Mouse (Mus musculus): ENCODE results near the gene Zwilch. TPM values are rescaled to one million over a fixed set of nuclear protein-coding genes. Genes with fewer than 3 reads are reported as not detected.
"Not testable (repeated sequence)": the region's sequence is repeated elsewhere in the genome, so short reads cannot be mapped to it uniquely, and the experiment has no call there.

Gene Zwilch
- polyA plus RNA-seq, 1 experiment from 2014 or later, result 24.3 TPM

DNA sequence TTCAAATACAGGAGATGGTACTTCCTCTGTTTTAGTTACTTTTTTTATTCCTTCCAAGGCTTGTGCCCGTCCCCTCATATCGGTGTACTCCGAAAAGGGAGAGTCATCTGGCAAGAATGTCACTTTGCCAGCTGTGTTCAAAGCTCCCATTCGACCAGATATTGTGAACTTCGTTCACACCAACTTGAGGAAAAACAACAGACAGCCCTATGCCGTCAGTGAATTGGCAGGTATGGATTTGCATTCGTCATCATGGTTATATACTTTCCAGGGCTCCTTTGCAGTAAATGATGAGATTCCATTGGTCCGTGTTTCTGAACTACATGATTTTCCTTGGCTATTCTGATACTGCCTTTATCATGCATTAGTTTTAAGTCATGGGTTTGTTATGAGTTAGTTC, 1.9 kb upstream of the Zwilch start:
- no peak for ATAC-seq (replicated peaks; ENCODE audit: insufficient number of reproducible peaks, low FRiP score, low TSS enrichment)
- H3K4me2 ChIP-seq, result peak overlapping the region; percentile 81
- no peaks in the 10 kb centered on the region for H3K9me3 ChIP-seq (replicated peaks; ENCODE audit: control insufficient read depth, low read length)
- H3K4me1 ChIP-seq (ENCODE audit: control insufficient read depth, insufficient read depth, low read length), result peaks cover 9% of the 10 kb centered on the region
- H3K36me3 ChIP-seq (ENCODE audit: control insufficient read depth, insufficient read depth, low read length), result peaks cover 30% of the 10 kb centered on the region
- H3K27ac ChIP-seq (ENCODE audit: low read depth, low read length), result no peak overlapping the region
- peak overlapping the region; percentile 43; the same call in 1 of the 2 replicates for H3K9ac ChIP-seq (ENCODE audit: low read depth, low read length)
- no peaks in the 10 kb centered on the region for H3K27me3 ChIP-seq (ENCODE audit: control insufficient read depth, insufficient read depth, low read length)
- H3K4me3 ChIP-seq (ENCODE audit: low read depth, low read length), result peak overlapping the region; percentile 93
- WGBS (ENCODE audit: insufficient replicate concordance), result 56% methylated on average over 8 of the region's 8 CpGs

DNA sequence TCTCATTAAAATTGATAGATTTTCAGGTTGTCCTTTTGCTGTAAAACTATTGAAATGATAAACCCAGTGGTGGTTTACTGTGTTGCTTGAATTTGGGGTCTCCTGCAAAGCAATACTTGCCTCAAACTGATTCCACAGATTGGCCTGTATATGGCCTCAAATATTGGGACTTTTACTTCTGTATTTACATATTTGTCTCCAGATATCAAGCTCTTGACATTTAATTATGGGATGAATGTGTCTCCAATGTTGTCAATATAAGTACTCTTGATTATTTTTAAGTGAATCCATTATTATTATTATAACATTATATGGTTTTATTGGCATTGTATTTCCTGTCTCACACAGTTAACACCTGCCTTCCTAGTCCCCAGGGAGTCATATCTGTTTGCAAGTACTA, 1.4 kb upstream of the Zwilch start:
- H3K4me1 ChIP-seq (ENCODE audit: control insufficient read depth, insufficient read depth, low read length), result peaks cover 6% of the 10 kb centered on the region; the same call in 1 of the 2 replicates
- no peaks in the 10 kb centered on the region for H3K27me3 ChIP-seq (ENCODE audit: control insufficient read depth, insufficient read depth, low read length)
- H3K36me3 ChIP-seq (ENCODE audit: control insufficient read depth, insufficient read depth, low read length), result peaks cover 30% of the 10 kb centered on the region
- peak overlapping the region; percentile 93 for H3K4me3 ChIP-seq (ENCODE audit: low read depth, low read length)
- no peak overlapping the region for H3K27ac ChIP-seq (ENCODE audit: low read depth, low read length)
- H3K9ac ChIP-seq (ENCODE audit: low read depth, low read length), result peak overlapping the region; percentile 98
- no peak for ATAC-seq (replicated peaks; ENCODE audit: insufficient number of reproducible peaks, low FRiP score, low TSS enrichment)
- peak overlapping the region; percentile 81 for H3K4me2 ChIP-seq
- H3K9me3 ChIP-seq (replicated peaks; ENCODE audit: control insufficient read depth, low read length), result no peaks in the 10 kb centered on the region

DNA sequence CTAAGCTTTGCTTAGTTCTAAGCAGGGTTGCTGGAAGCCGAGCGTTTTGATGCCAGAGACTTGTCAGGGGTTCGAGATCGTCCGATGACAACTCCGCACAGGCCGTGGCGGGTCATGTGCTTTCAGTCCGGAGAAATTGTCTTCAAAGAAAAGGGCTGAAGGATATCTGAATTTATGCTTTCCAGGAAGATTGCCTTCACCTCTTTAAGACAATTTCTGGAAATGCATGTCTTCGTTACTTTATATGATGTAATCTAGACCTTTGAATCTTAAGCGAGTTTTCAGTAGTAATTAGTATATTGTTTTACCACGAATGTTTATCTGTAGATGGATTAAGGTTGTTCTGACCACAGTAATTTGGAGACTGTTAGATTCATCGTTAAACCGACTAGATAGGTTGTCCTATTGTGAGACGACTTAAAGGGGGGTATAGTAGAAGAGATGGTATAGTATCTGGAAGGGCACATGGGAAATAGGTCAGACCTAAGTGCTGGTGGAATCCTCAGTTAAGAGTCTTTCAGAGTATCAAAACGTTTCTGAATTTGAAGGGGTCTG, 839 bp upstream of the Zwilch start:
- Histone ChIP-seq H3K36me3 (ENCODE audit: control insufficient read depth, insufficient read depth, low read length) (peaks cover 30% of the 10 kb centered on the region), H3K27ac (ENCODE audit: low read depth, low read length) (peak overlapping the region; percentile 90), H3K4me3 (ENCODE audit: low read depth, low read length) (peak overlapping the region; percentile 93), H3K9ac (ENCODE audit: low read depth, low read length) (peak overlapping the region; percentile 98), H3K9me3 (replicated peaks; ENCODE audit: control insufficient read depth, low read length) (no peaks in the 10 kb centered on the region), H3K4me2 (peak overlapping the region; percentile 81), H3K4me1 (ENCODE audit: control insufficient read depth, insufficient read depth, low read length) (peaks cover 6% of the 10 kb centered on the region; the same call in 1 of the 2 replicates), H3K27me3 (ENCODE audit: control insufficient read depth, insufficient read depth, low read length) (no peaks in the 10 kb centered on the region)
- 0 out of 2 replicates have a peak, but pooled peaks have one; percentile 7 for ATAC-seq (replicated peaks; ENCODE audit: insufficient number of reproducible peaks, low FRiP score, low TSS enrichment)
- under 1% methylated on average over 16 of the region's 16 CpGs for WGBS (ENCODE audit: insufficient replicate concordance)

DNA sequence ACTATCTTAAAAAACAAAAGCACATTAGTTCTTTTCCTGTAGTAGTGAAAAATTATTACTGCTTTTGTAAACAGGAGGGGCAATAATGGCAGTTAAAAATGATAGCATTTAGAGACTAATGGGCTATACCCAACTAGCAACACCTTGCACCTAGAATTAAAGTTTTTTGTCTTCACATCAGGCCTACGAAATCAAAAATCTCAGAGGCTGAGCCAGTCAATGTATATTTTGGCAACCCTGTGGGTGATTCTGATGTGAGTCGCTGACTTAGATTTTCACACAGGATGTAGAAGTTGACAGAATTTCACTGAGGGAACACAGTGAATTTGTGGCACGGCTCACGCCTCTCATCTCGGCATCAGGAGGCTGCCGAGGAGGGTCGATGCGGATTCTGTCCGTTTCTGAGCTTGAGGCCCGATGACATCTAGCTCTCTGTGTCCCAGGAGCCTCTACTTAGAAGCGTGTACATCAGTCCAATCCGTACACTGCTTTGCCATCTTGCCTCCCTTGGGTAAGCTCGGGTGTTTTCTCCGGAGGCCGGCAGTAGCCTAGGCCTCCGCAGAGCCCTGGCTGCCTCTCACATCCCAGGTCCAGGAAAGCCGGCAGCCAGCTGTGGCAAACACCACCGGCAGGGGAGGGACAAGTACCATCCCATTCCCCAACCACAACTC, 624 bp downstream of the Zwilch start:
- H3K4me3 ChIP-seq (ENCODE audit: low read depth, low read length), result peak overlapping the region; percentile 93
- no peaks in the 10 kb centered on the region for H3K27me3 ChIP-seq (ENCODE audit: control insufficient read depth, insufficient read depth, low read length)
- H3K27ac ChIP-seq (ENCODE audit: low read depth, low read length), result peak overlapping the region; percentile 90
- H3K4me2 ChIP-seq, result peak overlapping the region; percentile 81
- WGBS (ENCODE audit: insufficient replicate concordance), result 2% methylated on average over 18 of the region's 18 CpGs
- ATAC-seq (replicated peaks; ENCODE audit: insufficient number of reproducible peaks, low FRiP score, low TSS enrichment), result no peak
- peak overlapping the region; percentile 98 for H3K9ac ChIP-seq (ENCODE audit: low read depth, low read length)
- peaks cover 22% of the 10 kb centered on the region for H3K36me3 ChIP-seq (ENCODE audit: control insufficient read depth, insufficient read depth, low read length)
- H3K9me3 ChIP-seq (replicated peaks; ENCODE audit: control insufficient read depth, low read length), result no peaks in the 10 kb centered on the region
- H3K4me1 ChIP-seq (ENCODE audit: control insufficient read depth, insufficient read depth, low read length), result peaks cover 6% of the 10 kb centered on the region; the same call in 1 of the 2 replicates

DNA sequence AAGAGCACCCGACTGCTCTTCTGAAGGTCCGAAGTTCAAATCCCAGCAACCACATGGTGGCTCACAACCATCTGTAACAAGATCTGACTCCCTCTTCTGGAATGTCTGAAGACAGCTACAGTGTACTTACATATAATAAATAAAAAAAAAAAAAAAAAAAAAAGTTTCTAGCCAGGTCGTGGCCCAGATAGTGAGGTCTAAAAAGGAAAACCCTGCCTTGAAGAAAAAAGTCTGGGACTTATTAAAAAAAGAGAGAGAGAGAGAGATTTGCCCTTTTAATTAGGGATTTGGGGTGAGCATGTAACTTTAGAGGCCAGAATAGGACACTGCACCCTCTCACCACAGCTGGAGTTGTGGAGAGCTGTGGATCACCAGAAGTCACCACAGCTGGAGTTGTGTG, 2.9 kb downstream of the Zwilch start:
- H3K4me2 ChIP-seq; H3K36me3 ChIP-seq (ENCODE audit: control insufficient read depth, insufficient read depth, low read length): not testable (repeated sequence)
- 87% methylated on average over 3 of the region's 3 CpGs for WGBS (ENCODE audit: insufficient replicate concordance)

DNA sequence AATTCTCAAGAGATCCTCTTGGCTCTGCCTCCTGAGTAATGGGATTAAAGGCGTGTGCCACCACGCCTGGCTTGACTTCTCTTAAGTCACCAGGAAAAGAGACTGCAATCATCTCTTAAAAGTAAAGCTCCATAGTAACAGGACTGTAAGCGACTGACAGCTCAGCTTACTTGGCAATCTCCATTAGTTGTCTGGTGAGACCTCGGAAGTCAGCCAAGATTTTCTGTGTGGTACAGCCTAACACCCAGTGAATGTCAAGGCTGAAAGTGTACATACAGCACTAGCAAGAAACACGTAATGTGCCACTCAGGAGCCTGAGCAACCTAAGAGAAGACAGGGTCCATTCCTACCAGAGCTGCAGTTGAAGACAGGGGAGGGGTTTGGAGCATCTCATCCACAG, 12.4 kb downstream of the Zwilch start:
- no peak for ATAC-seq (replicated peaks; ENCODE audit: insufficient number of reproducible peaks, low FRiP score, low TSS enrichment)
- Histone ChIP-seq H3K27ac (ENCODE audit: low read depth, low read length) (no peak overlapping the region), H3K4me1 (ENCODE audit: control insufficient read depth, insufficient read depth, low read length) (no peaks in the 10 kb centered on the region), H3K4me3 (ENCODE audit: low read depth, low read length) (no peak overlapping the region), H3K27me3 (ENCODE audit: control insufficient read depth, insufficient read depth, low read length) (no peaks in the 10 kb centered on the region), H3K9ac (ENCODE audit: low read depth, low read length) (no peak overlapping the region), H3K36me3 (ENCODE audit: control insufficient read depth, insufficient read depth, low read length) (peaks cover 14% of the 10 kb centered on the region), H3K4me2 (no peak overlapping the region), H3K9me3 (replicated peaks; ENCODE audit: control insufficient read depth, low read length) (no peaks in the 10 kb centered on the region)
- whole genome bisulfite sequencing (ENCODE audit: insufficient replicate concordance), result 89% methylated on average over 5 of the region's 5 CpGs

More for the DNA sequence above, 2.9 kb downstream of the Zwilch start:
- not testable (repeated sequence) for H3K4me3 ChIP-seq (ENCODE audit: low read depth, low read length); H3K9me3 ChIP-seq (replicated peaks; ENCODE audit: control insufficient read depth, low read length); H3K27me3 ChIP-seq (ENCODE audit: control insufficient read depth, insufficient read depth, low read length); H3K9ac ChIP-seq (ENCODE audit: low read depth, low read length); ATAC-seq (replicated peaks; ENCODE audit: insufficient number of reproducible peaks, low FRiP score, low TSS enrichment); H3K27ac ChIP-seq (ENCODE audit: low read depth, low read length); H3K4me1 ChIP-seq (ENCODE audit: control insufficient read depth, insufficient read depth, low read length)

DNA sequence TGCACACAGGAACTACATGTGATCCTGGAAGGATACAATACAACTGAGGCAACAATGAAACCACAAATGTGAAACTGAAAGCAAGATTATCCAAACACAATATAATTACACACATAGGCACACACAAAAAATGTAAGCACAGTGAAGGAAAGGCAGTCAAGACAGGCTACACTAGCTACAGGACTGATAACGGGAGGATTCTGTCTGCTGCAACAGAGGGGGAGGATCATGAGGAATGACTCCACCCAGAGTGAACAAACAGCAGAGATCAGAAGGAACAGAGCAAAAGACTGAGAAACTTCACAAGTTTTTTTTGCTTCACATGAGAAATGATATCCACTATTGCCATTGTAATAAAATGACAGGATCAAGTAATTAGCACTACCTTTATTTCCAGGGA, 16.3 kb downstream of the Zwilch start:
- ATAC-seq (replicated peaks; ENCODE audit: insufficient number of reproducible peaks, low FRiP score, low TSS enrichment), result no peak
- Histone ChIP-seq H3K4me1 (ENCODE audit: control insufficient read depth, insufficient read depth, low read length) (no peaks in the 10 kb centered on the region), H3K9ac (ENCODE audit: low read depth, low read length) (no peak overlapping the region), H3K27ac (ENCODE audit: low read depth, low read length) (no peak overlapping the region), H3K9me3 (replicated peaks; ENCODE audit: control insufficient read depth, low read length) (no peaks in the 10 kb centered on the region), H3K27me3 (ENCODE audit: control insufficient read depth, insufficient read depth, low read length) (no peaks in the 10 kb centered on the region), H3K4me2 (no peak overlapping the region), H3K36me3 (ENCODE audit: control insufficient read depth, insufficient read depth, low read length) (peaks cover 17% of the 10 kb centered on the region), H3K4me3 (ENCODE audit: low read depth, low read length) (no peak overlapping the region)
- WGBS (ENCODE audit: insufficient replicate concordance), result 82% methylated on average over 1 of the region's 1 CpGs

DNA sequence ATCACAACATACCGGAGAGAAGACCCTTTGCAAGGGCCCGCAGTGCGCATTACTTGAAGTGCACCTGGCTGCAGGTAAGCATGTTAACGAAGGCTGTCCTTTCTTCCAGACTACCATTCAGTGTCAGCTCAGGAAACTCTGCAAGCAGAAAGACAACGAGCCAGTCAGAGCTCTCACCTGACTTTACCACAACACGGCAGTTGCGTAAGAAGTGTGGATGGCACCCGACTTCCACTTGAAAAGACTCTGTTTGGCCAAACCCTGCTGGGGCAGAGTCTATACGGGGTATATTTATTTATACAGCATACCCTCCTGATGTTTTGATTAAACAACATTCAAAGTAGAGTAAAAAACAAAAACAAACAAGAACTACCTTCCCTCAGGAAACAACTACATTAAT, 33.0 kb downstream of the Zwilch start:
- no peak overlapping the region for H3K4me3 ChIP-seq (ENCODE audit: low read depth, low read length)
- H3K4me1 ChIP-seq (ENCODE audit: control insufficient read depth, insufficient read depth, low read length), result no peaks in the 10 kb centered on the region
- 90% methylated on average over 9 of the region's 9 CpGs for WGBS (ENCODE audit: insufficient replicate concordance)
- H3K9me3 ChIP-seq (replicated peaks; ENCODE audit: control insufficient read depth, low read length), result no peaks in the 10 kb centered on the region
- no peaks in the 10 kb centered on the region for H3K27me3 ChIP-seq (ENCODE audit: control insufficient read depth, insufficient read depth, low read length)
- H3K27ac ChIP-seq (ENCODE audit: low read depth, low read length), result no peak overlapping the region
- H3K4me2 ChIP-seq, result no peak overlapping the region
- H3K36me3 ChIP-seq (ENCODE audit: control insufficient read depth, insufficient read depth, low read length), result no peaks in the 10 kb centered on the region; the same call in 1 of the 2 replicates
- H3K9ac ChIP-seq (ENCODE audit: low read depth, low read length), result no peak overlapping the region
- no peak for ATAC-seq (replicated peaks; ENCODE audit: insufficient number of reproducible peaks, low FRiP score, low TSS enrichment)

DNA sequence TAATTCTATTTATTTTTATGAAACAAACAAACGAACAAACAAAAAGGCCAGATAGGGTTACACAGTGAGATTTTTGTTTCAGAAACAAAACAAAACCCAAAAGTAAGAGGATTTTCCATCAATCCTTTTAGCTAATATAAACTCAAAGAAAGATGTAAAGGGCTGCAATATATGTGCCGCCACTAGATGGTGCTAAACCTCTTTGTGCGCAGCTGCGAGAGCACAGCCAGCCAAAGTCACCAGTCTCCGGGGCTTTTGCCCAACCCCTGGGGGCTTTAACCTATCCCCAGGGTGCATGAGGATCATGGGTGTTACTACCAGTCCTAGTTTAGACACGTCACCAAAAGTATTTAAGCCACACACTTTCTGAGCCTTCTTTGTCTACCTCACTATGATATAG, 34.0 kb downstream of the Zwilch start:
- H3K4me2 ChIP-seq; H3K27ac ChIP-seq (ENCODE audit: low read depth, low read length); H3K4me3 ChIP-seq (ENCODE audit: low read depth, low read length); H3K4me1 ChIP-seq (ENCODE audit: control insufficient read depth, insufficient read depth, low read length); H3K36me3 ChIP-seq (ENCODE audit: control insufficient read depth, insufficient read depth, low read length); H3K9ac ChIP-seq (ENCODE audit: low read depth, low read length); H3K27me3 ChIP-seq (ENCODE audit: control insufficient read depth, insufficient read depth, low read length); ATAC-seq (replicated peaks; ENCODE audit: insufficient number of reproducible peaks, low FRiP score, low TSS enrichment); H3K9me3 ChIP-seq (replicated peaks; ENCODE audit: control insufficient read depth, low read length): not testable (repeated sequence)
- 8% methylated on average over 6 of the region's 6 CpGs for WGBS (ENCODE audit: insufficient replicate concordance)
